Mouse (Mus musculus) thymus, adult 2 months (tissue): ENCODE measurements at regions not wholly inside any gene's neighbourhood (a gene's known extent, or its start where the extent isn't known, plus 50 kb on each side); places are given as distances from the start of the nearest gene placed in this dataset.

Experiments
- DNase-seq: peaks from one replicate; pipeline ENCODE4 v3.0.0; 2021
- H3K27ac ChIP-seq: fragments of 200-500 bp; 2 replicates; pipeline ENCODE4 v1.5.1; 2012; ENCODE audit warnings: low read length, control low read depth; ENCODE audit not compliant: control insufficient read depth, insufficient read depth
- H3K27me3 ChIP-seq: fragments of 200-500 bp; 2 replicates; pipeline ENCODE4 v1.6.1; 2012; ENCODE audit warnings: mild to moderate bottlenecking, low read length, moderate library complexity, mixed read lengths; ENCODE audit not compliant: control insufficient read depth, insufficient read depth
- H3K36me3 ChIP-seq: fragments of 200-500 bp; 2 replicates; pipeline ENCODE4 v1.6.1; 2012; ENCODE audit warnings: mild to moderate bottlenecking, low read length, moderate library complexity; ENCODE audit not compliant: control insufficient read depth, insufficient read depth
- H3K4me1 ChIP-seq: fragments of 200-500 bp; replicated peaks from 2 replicates; pipeline ENCODE4 v1.6.1; 2012; ENCODE audit warnings: low read length; ENCODE audit not compliant: control insufficient read depth, insufficient read depth
- H3K4me3 ChIP-seq: fragments of 200-500 bp; 2 replicates; pipeline ENCODE4 v1.5.1; 2012; ENCODE audit warnings: mild to moderate bottlenecking, low read length, control low read depth, moderate library complexity; ENCODE audit not compliant: control insufficient read depth, insufficient read depth
- CTCF ChIP-seq: fragments of 200-500 bp; IDR thresholded peaks from 2 replicates; pipeline ENCODE4 v1.5.1; 2012; ENCODE audit warnings: mild to moderate bottlenecking, control low read depth, low read length, moderate library complexity, borderline replicate concordance; ENCODE audit not compliant: control insufficient read depth, poor library complexity, insufficient read depth; ENCODE audit errors: extremely low read depth
- POLR2A ChIP-seq: fragments of 200-500 bp; IDR thresholded peaks from 2 replicates; pipeline ENCODE4 v1.6.1; 2012; ENCODE audit warnings: mild to moderate bottlenecking, low read length, control low read depth, moderate library complexity; ENCODE audit not compliant: control insufficient read depth, poor library complexity, insufficient read depth; ENCODE audit errors: extremely low read depth
- WGBS: fragments of 180-500 bp; shearing (Covaris S2); methylation state at CpG from one replicate; pipeline ENCODE4 v1.1.7; 2018; 5-methylcytosine and 5-hydroxymethylcytosine counted together

- Histone ChIP-seq H3K27ac (peak overlapping the region; percentile 1; the same call in 1 of the 2 replicates), H3K4me1 (peaks cover 42% of the 10 kb centered on the region), H3K4me3 (no peak overlapping the region), H3K27me3 (no peaks in the 10 kb centered on the region), H3K36me3 (no peaks in the 10 kb centered on the region)
- TF ChIP-seq POLR2A, result no peak
- TF ChIP-seq CTCF, result no peak
- DNase-seq, result peak; percentile 44
- 56% methylated on average over 11 of the region's 11 CpGs for WGBS
Observed at GRCm38 (mm10) chr12:86816702-86817610, 67.6 kb downstream of the Irf2bpl start.

- Histone ChIP-seq H3K36me3 (no peaks in the 10 kb centered on the region), H3K27ac (peak overlapping the region; percentile 1; the same call in 1 of the 2 replicates), H3K27me3 (no peaks in the 10 kb centered on the region), H3K4me1 (peaks cover 49% of the 10 kb centered on the region), H3K4me3 (no peak overlapping the region)
- TF ChIP-seq CTCF (no peak), POLR2A (no peak)
- no peak for DNase-seq
- 43% methylated on average over 6 of the region's 6 CpGs for WGBS
Observed at GRCm38 (mm10) chr12:86816171-86816701, 68.4 kb downstream of the Irf2bpl start.

DNA sequence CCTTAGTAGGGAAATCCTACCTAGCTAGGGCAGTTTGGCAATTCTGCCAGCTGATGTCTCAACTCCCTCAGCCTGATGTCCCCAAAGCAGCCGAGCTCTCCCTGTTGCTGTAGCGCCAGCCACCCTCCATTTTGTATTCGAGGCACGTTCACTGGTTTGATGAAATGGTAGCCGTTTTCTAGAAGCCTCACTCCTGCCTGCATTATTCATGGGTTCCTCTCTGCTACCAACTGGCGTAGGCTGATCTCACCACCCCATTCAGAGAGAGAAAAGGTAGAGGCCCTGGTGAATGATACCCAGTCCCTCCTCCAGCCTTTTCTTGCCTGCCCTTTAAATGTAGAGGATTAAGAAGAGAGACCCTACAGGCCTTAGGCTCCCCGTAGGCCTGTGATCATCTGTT lies 69.9 kb downstream of the Irf2bpl start:
- DNase-seq, result no peak
- 97% methylated on average over 7 of the region's 7 CpGs for WGBS
- Histone ChIP-seq H3K27me3 (no peaks in the 10 kb centered on the region), H3K4me1 (peaks cover 61% of the 10 kb centered on the region), H3K27ac (no peak overlapping the region), H3K36me3 (no peaks in the 10 kb centered on the region), H3K4me3 (no peak overlapping the region)
- TF ChIP-seq POLR2A (no peak), CTCF (no peak)
